Mouse (Mus musculus) left cerebral cortex, postnatal 14 days (tissue): ENCODE results near the gene Arl2bp. TPM values are rescaled to one million over a fixed set of nuclear protein-coding genes. Genes with fewer than 3 reads are reported as not detected.

Experiments used
- DNase-seq, 2 experiments: peaks; one replicate each; pipeline ENCODE4 v3.0.0; 2021 to 2022; ENCODE audit warnings: low spot score in 2 of 2, mixed read lengths in 1 of 2
- intact Hi-C: fragments of 180-260 bp; cut with DNase I; formaldehyde crosslinking; loops from one replicate; pipeline ENCODE4 v1.15.1; 2025
- long read RNA-seq, 2 experiments: library from polyadenylated mRNA; stranded (forward); transcript quantifications; one replicate each; pipeline ENCODE4 v2.0.0; 2021
- total RNA-seq, 2 experiments: library from RNA; stranded (reverse); gene quantifications; 2 replicates each; pipeline ENCODE4 v1.2.3; 2021

Arl2bp gene
- total RNA-seq, result 100 to 1,000 TPM; 155 to 165 TPM
- long read RNA-seq, experiment 1, transcript Arl2bp-201 (6 exons, 2,063 nt), result major isoform, 9 of 23 reads
- long read RNA-seq, experiment 1, partial matches to known transcripts, result 0 of 23 reads
- long read RNA-seq, experiment 1, other reads (novel, unspliced or antisense), result 12 of 23 reads
- long read RNA-seq, experiment 2, transcript Arl2bp-201 (6 exons, 2,063 nt), result major isoform, 12 of 18 reads
- long read RNA-seq, experiment 2, partial matches to known transcripts, result 0 of 18 reads
- long read RNA-seq, experiment 2, other reads (novel, unspliced or antisense), result 5 of 18 reads

DNA sequence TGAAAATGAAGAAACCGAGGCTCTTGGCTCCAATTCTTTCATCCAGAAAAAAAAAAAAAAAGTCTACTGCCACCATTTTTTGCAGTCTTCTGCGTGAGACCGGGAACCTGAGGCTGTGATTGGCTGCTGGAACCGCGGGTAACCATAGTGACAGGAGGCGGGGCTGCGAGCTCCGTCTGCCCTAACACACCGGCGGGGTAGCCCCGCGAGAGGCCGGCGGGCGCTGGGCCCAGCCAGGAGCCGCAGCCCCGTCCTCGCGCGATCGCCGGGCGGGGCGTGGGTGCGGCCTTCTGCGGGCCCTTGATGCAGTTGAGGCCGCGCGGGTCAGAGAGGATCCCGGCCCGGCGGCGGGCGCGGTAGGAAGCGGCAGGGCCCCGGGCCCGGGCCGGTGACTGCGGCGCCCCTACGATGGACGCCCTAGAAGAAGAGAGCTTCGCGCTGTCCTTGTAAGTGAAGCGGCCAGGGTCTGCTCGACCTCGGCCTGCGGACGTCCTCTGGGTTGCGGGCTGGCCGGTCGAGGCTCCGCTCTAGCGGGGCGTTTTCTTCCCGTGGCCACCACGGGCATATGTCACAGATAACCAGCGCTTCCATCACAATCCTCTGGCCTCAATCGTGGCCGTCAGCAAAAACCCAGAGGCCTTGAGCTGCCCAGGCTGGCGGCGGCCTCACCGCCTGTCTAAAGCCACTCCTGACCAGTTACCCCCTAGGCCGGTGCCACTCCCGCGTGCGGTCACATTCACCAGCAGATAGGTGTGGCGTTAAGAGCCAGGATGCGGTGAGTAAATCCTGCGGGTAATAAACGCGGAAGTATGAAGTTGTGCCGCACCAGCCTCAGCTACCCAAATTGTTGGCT lies at the start of gene Arl2bp:
Gene Arl2bp, plus strand, starts transcription at position 145 of the 853 bp plus-strand sequence.
- intact Hi-C loops, result no loop called here
- peak; percentile 94 to 97 for DNase-seq

- intact Hi-C loops, result no loop called here
- no peak for DNase-seq
Measured at GRCm38 (mm10) chr8:94624885-94625284, 41.5 kb upstream of the Arl2bp start.

GRCm38 (mm10) chr8:94633564-94634194 lies 32.7 kb upstream of the Arl2bp start:
- intact Hi-C loops, result no loop called here
- no peak for DNase-seq

DNA sequence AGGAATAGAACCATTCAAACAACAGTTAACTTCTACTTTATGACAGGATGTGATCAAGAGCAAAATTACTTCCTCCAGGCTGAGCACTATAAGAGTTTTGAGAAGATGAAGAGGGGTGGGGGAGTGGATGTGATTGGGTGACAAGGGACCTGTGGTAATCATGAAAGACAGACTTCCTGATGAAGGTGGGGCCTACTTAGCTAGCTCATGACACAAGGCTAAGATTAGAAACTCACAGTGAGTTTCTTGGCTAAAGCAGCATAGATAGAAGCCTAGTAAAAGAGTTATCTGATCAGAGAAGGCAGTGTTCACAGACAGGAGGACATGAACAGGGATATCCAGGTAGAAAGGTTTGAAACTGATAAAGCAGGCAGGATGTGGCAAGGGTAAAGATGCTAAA lies 32.2 kb upstream of the Arl2bp start:
- DNase-seq, result no peak
- intact Hi-C loops, result no loop called here

DNA sequence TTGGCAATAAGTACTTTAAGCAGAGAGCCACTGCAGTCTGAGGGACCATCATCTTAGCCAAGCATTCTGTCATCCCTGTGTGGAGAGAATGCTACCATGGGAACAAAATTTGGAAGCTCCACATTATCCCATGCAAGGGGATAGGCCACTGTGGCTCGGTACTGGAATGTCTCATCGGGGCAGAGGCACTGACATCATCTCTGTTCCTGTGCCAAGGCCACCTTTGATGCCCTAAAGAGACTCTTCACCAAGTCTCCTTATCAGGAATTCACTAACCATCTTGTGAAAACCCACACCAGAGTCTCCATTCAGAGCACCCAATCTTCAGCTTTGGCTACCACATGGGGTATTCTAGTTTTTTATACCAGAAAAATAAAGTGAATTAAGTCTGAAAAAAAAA lies 25.2 kb upstream of the Arl2bp start:
- intact Hi-C loops, result no loop called here
- DNase-seq, result no peak

- no peak for DNase-seq
- intact Hi-C loops, result no loop called here
Measured at GRCm38 (mm10) chr8:94641938-94642337, 24.5 kb upstream of the Arl2bp start.

DNA sequence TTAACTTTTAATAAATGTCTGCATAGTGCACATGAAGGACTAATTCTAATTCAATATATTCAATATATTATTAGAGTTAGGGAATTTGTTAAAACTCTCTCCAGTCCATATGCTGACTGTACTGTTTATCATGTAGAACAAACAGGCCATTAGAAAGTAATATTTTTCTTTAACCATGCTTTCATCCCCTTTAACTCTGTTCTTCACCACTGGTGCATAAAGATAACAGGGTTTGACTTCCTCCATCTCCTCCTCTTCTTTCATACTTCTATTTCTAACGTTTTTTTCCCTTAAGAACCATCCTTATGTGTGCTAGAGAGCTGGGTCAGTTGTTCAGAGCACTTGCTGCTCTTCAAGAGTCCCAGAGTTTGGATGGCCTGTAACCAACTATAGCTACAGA lies 21.2 kb upstream of the Arl2bp start:
- DNase-seq, result no peak
- intact Hi-C loops, result no loop called here

GRCm38 (mm10) chr8:94646165-94646564 lies 20.2 kb upstream of the Arl2bp start:
- peak in 1 of 2 experiments; percentile 23 for DNase-seq

DNA sequence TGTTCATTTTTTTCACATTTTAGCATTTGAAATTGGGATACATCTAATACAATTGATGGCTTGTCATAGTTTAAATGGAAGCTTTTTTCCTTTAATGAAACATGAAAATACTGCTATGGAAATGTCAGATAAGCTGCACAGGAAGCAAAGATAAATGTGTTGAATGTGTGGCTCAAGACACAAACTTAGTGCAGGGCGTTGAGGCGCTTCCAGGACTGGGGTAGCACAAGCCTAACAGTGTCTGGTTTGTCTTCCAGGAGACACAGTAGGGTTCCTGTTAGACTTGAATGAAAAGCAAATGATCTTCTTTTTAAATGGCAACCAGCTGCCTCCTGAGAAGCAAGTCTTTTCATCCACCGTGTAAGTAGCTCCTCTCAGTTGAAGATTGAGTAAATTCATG lies 16.9 kb upstream of the Arl2bp start:
- intact Hi-C loops, result no loop called here
- no peak for DNase-seq

More at GRCm38 (mm10) chr8:94646165-94646564, 20.2 kb upstream of the Arl2bp start:
- intact Hi-C loops, result no loop called here

- intact Hi-C loops, result no loop called here
- DNase-seq, result no peak
Measured at GRCm38 (mm10) chr8:94652951-94653350, 13.4 kb upstream of the Arl2bp start.

DNA sequence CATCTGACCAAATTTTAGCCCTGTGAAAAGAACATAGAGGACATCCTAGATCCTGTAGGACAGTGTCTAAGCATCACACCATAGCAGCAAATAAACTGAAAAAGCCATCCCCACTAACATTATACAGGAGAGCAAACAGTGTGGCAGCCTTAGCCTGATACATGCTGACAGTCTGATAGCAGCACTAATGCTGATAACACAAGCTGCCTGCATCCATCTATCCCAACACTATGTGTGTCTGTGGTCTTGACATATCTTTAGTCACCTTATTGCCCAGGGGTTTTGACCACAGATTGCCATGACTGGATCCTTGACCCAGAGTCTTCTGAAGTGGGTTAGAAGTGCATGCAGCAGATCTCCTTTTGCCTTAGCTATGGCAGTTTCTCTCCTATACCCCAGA lies 11.4 kb upstream of the Arl2bp start:
- intact Hi-C loops, result no loop called here
- no peak for DNase-seq

GRCm38 (mm10) chr8:94658031-94658430 lies 8.4 kb upstream of the Arl2bp start:
- intact Hi-C loops, result no loop called here
- no peak for DNase-seq

DNA sequence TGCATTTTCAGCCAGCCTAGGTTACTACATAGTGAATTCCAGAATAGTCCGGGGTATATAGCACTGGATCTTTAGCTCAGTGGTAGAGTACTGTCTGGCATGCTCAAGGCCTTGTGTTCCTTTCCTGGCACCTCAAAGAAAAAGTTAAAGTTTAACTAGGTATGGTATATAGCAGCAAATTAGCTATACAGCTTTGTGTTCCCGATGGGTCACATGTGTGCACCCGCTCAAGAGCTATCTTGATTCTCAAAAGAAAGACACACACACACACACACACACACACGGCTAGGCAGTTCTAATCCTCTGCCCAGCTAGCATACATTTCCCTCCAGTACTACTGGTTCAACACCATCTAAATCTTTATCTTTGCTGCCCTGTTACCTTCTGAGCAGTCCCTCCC lies 6.0 kb upstream of the Arl2bp start:
- intact Hi-C loops, result no loop called here
- no peak for DNase-seq

DNA sequence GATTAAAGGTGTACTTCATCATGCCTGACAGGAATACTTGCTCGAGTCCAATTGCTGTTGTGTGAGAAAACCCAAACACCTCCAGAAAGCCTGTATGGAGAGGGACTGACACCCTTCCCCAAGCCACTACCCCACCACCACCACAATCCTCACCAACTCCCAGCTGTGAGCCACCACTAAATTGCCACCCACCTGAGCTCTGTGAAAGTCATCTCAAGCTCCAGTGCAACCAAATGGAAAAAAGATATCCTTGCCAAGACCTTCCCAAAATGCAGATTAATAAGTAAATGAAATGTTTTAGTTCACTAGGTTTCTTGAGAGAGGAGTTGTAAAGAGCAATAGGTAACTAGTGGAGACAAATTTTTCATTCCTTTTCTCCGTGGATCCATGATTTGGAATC lies 1.7 kb upstream of the Arl2bp start:
- intact Hi-C loops, result no loop called here
- no peak for DNase-seq

DNA sequence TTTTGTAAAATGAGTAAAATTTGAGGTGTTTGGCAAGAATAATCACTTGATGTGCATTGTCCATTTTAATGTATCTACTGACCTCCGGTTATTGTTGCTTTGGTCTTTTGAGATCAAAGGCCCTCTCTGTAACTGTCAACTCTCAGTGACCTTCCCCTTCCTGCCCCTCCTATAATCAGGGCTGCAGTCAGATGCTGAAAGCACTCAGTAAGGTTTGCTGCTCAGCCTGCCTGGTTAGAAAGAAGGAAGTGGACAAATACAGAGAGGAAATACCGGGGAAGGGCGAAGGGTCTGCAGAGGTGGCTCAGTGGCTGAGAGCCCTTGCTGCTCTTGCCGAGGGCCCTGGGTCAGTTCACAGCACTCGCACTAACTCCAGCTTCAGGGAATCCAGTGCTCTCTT lies 8.0 kb downstream of the Arl2bp start:
- DNase-seq, result no peak

GRCm38 (mm10) chr8:94675923-94676322 lies 9.5 kb downstream of the Arl2bp start:
- intact Hi-C loops, result no loop called here
- DNase-seq, result no peak

More for the DNA sequence above, 8.0 kb downstream of the Arl2bp start:
- intact Hi-C loops, result no loop called here

GRCm38 (mm10) chr8:94678582-94678981 lies 12.2 kb downstream of the Arl2bp start:
- DNase-seq, result peak; percentile 50 to 54
- intact Hi-C loops, result no loop called here

GRCm38 (mm10) chr8:94680414-94680813 lies 14.0 kb downstream of the Arl2bp start:
- DNase-seq, result no peak
- intact Hi-C loops, result no loop called here

GRCm38 (mm10) chr8:94682732-94683524 lies 16.5 kb downstream of the Arl2bp start:
- DNase-seq, result no peak
- intact Hi-C loops, result no loop called here

DNA sequence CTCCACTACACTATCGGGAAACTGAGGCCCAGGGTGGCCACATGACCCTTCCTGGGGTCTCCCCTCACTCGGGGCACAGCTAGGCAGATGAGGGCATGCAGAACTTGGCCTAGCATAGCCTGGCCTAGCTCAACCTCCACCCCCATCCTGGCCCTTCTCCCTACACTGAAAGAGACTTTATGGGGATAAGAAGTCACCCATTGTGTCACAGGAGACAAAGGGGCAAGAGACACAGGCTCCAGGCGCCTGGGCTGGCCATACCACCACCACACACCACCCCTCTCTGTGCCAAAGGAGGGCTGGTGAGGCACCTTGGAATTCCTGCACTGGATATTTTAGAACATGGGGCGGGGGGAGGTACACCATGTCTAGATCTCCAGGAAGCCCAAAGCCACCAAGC lies 17.9 kb downstream of the Arl2bp start:
- intact Hi-C loops, result no loop called here
- DNase-seq, result no peak
